Mouse (Mus musculus) urinary bladder, adult 2 months (tissue): ENCODE measurements around the gene Gm2115. TPM values are rescaled to one million over a fixed set of nuclear protein-coding genes. Genes with fewer than 3 reads are reported as not detected.

Experiments
- polyA plus RNA-seq: library from polyadenylated mRNA; depleted of rRNA; stranded (reverse); fragments of >200 nt; gene quantifications from 2 replicates; pipeline ENCODE4 v1.2.3, GENCODE M21; 2012; rRNA removed

The Gm2115 gene
- polyA plus RNA-seq, 1 experiment = 0.66 TPM

Other genes starting within 250 kb of the Gm2115 start
- 0.60 and 0.63 TPM in 2 replicates for gene Arnt2, start 118.8 kb upstream of the Gm2115 start, polyA plus RNA-seq
- 28.7 and 36.3 TPM in 2 replicates for gene Fah, start 77.8 kb downstream of the Gm2115 start, polyA plus RNA-seq
- gene Zfand6, start 161.0 kb downstream of the Gm2115 start, polyA plus RNA-seq = 119 and 181 TPM in 2 replicates